Mouse (Mus musculus) forebrain, embryonic 14.5 days (tissue): ENCODE data around the gene Olfr1367. TPM values are rescaled to one million over a fixed set of nuclear protein-coding genes. Genes with fewer than 3 reads are reported as not detected.
"Not testable (repeated sequence)": the region's sequence is repeated elsewhere in the genome, so short reads cannot be mapped to it uniquely, and the experiment has no call there.

ENCODE experiments used
- ATAC-seq: fragments of 200-750 bp; cut with Nextera tagmentation; 2 replicates; pipeline ENCODE4 v1.8.0; 2017; ENCODE audit warnings: mild to moderate bottlenecking, moderate library complexity
- DNase-seq: peaks from one replicate; pipeline ENCODE4 v3.0.0-alpha.2; 2015; ENCODE audit warnings: low spot score
- H3K27ac ChIP-seq: fragments of 300-500 bp; sonication (generic); 2 replicates; pipeline ENCODE4 v1.5.1; 2014; ENCODE audit warnings: low read depth, mild to moderate bottlenecking, control low read depth, low read length, moderate library complexity
- H3K27me3 ChIP-seq: fragments of 300-500 bp; sonication (generic); replicated peaks from 2 replicates; pipeline ENCODE4 v1.6.1; 2014; ENCODE audit warnings: low read length, control low read depth, mixed read lengths; ENCODE audit not compliant: control insufficient read depth, insufficient read depth
- H3K36me3 ChIP-seq: fragments of 300-500 bp; sonication (generic); 2 replicates; pipeline ENCODE4 v1.6.1; 2014; ENCODE audit warnings: low read length, control low read depth; ENCODE audit not compliant: control insufficient read depth, insufficient read depth
- H3K4me1 ChIP-seq: fragments of 300-500 bp; sonication (generic); 2 replicates; pipeline ENCODE4 v1.6.1; 2014; ENCODE audit warnings: antibody characterized with exemption, low read length, control low read depth; ENCODE audit not compliant: control insufficient read depth, insufficient read depth
- H3K4me2 ChIP-seq: fragments of 300-500 bp; sonication (generic); 2 replicates; pipeline ENCODE4 v1.6.1; 2014; ENCODE audit warnings: mild to moderate bottlenecking, control low read depth, low read length
- H3K4me3 ChIP-seq: fragments of 300-500 bp; sonication (generic); 2 replicates; pipeline ENCODE4 v1.5.1; 2014; ENCODE audit warnings: low read depth, low read length, control low read depth
- H3K9ac ChIP-seq: fragments of 300-500 bp; sonication (generic); 2 replicates; pipeline ENCODE4 v1.6.1; 2014; ENCODE audit warnings: mild to moderate bottlenecking, low read length, control low read depth, moderate library complexity
- H3K9me3 ChIP-seq: fragments of 300-500 bp; sonication (generic); replicated peaks from 2 replicates; pipeline ENCODE4 v1.6.1; 2016; ENCODE audit warnings: low read length, control low read depth, mixed read lengths; ENCODE audit not compliant: control insufficient read depth
- WGBS: fragments of 180-500 bp; shearing (Covaris S2); extraction: QIAGEN DNeasy Blood & Tissue Kit; methylation state at CpG from one replicate; pipeline ENCODE4 v1.1.7; 2014; 5-methylcytosine and 5-hydroxymethylcytosine counted together
- microRNA-seq: library from miRNA; unstranded; fragments of <30 nt; microRNA quantifications from one replicate; pipeline ENCODE4, GENCODE M21; 2016
- polyA plus RNA-seq: library from polyadenylated mRNA; unstranded; fragments of >200 nt; fragmentation: Nextera tagmentation; extraction: Ambion mirVana; gene quantifications from 2 replicates; pipeline ENCODE4 v1.2.1, GENCODE M21; 2014

Gene Olfr1367
- polyA plus RNA-seq, 1 experiment from 2014 or later: not detected

DNA sequence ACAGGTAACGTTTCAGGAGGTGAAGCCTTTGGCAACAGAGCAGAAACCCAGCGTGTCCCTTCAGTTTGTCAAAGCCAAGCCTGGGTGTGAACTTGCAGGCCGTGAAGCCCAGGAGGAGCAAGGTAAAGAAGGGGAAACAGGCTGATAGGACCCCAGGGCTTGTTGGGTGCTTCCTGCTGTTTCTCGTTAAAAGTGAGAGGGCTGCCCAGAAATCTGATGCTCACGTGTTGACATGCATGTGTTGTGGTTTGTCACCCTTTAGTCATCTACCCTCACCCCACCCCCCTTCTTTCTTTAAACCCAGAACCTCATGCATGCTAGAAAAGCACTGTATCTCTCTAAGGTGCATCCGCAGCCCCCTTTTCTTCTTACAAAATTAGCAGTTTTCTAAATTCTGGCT is 19.9 kb downstream of the Olfr1367 start:
- WGBS: 78% methylated on average over 6 of the region's 6 CpGs
- ATAC-seq (no peak), DNase-seq (no peak)
- H3K9me3 ChIP-seq: no peaks in the 10 kb centered on the region
- no peaks in the 10 kb centered on the region for H3K27me3 ChIP-seq
- no peak overlapping the region for H3K4me3 ChIP-seq
- H3K36me3 ChIP-seq: peaks cover 35% of the 10 kb centered on the region
- H3K9ac ChIP-seq: no peak overlapping the region
- H3K4me2 ChIP-seq: no peak overlapping the region
- H3K27ac ChIP-seq: no peak overlapping the region
- peaks cover 18% of the 10 kb centered on the region for H3K4me1 ChIP-seq

DNA sequence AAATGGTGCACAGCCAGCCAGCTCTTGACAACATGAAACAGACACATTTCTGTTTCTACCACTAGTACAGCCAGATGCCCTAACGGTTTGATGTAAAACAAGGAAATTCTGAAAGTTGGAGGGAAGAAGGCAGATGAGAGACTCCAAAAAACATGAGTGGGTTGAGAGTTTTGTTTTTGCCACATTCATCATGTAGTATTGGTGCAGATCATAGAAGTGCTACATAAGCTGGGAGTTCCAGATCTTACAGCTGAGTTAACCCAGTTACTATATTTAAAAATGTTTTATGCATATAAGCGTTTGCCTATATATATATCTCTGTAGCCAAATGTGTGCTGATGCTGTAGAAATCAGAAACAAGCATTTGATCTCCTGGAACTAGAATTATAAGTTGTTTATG is 26.0 kb downstream of the Olfr1367 start:
- Histone ChIP-seq H3K9ac (no peak overlapping the region), H3K9me3 (no peaks in the 10 kb centered on the region), H3K27ac (no peak overlapping the region), H3K27me3 (no peaks in the 10 kb centered on the region), H3K36me3 (peaks cover 34% of the 10 kb centered on the region), H3K4me2 (no peak overlapping the region), H3K4me1 (no peaks in the 10 kb centered on the region), H3K4me3 (no peak overlapping the region)
- DNase-seq: no peak
- WGBS: 93% methylated on average over 2 of the region's 2 CpGs
- ATAC-seq: no peak

DNA sequence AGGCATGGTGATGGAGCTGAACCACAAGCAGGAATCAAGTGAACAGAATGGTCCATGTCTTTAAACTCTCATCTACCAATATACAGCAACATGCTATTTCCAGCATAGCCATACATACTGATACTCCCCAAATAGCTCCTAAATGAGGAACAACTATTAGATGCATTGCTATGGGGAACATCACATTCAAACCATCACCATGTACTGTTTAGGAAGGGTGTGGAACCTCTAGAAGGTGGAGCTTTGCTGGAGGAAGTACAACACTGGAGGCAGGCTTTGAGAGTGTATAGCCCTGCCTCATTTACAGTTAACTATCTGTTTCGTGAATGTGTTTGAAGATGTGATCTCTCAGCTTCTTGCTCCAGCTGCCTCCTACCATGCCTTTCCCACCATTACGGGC is 31.1 kb downstream of the Olfr1367 start:
- no peaks in the 10 kb centered on the region for H3K36me3 ChIP-seq
- no peaks in the 10 kb centered on the region for H3K9me3 ChIP-seq
- no peak overlapping the region for H3K4me3 ChIP-seq
- no peaks in the 10 kb centered on the region for H3K27me3 ChIP-seq
- ATAC-seq: no peak
- no peak overlapping the region for H3K4me2 ChIP-seq
- H3K4me1 ChIP-seq: no peaks in the 10 kb centered on the region
- H3K9ac ChIP-seq: no peak overlapping the region
- no peak for DNase-seq
- no peak overlapping the region for H3K27ac ChIP-seq
- 87% methylated on average over 2 of the region's 2 CpGs for WGBS

DNA sequence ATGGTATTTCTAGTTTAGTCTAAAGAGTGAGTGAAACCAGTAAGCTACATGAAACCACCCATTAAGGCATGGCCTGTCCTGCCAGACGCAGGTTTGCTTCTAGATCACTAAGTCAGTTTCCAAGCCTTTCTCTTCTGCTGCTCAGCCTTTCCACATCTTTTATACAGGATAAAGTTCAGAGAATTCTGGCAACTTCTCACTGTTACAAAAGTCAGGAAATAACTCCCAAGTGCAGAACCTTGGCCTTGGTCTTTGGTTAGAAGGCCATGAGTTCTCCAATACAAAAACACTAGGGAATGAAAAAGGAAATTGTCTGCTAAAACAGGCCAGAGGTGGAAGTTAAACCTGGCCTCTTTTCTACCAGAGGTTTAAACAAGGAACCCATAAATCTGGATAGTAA is 48.5 kb downstream of the Olfr1367 start:
- WGBS: 92% methylated on average over 1 of the region's 1 CpGs
- H3K4me3 ChIP-seq: no peak overlapping the region
- H3K4me1 ChIP-seq: no peaks in the 10 kb centered on the region
- peaks cover 66% of the 10 kb centered on the region for H3K36me3 ChIP-seq
- no peak overlapping the region for H3K27ac ChIP-seq
- DNase-seq (no peak), ATAC-seq (no peak)
- no peaks in the 10 kb centered on the region for H3K9me3 ChIP-seq
- no peak overlapping the region for H3K4me2 ChIP-seq
- no peaks in the 10 kb centered on the region for H3K27me3 ChIP-seq
- no peak overlapping the region for H3K9ac ChIP-seq

DNA sequence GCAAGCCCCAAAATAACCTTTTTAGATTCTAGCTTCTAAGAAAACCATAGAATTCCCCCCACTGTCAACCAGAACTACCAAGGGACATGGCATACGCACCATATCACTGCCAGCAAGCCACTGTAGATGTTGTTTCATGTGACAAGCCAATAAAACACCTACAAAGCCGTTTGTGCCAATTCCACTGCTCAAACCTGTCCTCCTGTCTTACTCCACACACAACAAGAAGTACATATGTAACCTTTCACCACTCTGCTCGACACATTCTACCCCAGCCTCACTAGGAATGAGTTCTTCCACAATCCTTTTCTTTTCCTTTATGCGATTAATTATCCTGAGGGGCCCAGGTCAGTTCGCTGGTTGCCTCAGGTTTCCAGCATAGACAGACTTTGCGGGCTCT is 48.9 kb downstream of the Olfr1367 start:
- H3K27me3 ChIP-seq: no peaks in the 10 kb centered on the region
- no peaks in the 10 kb centered on the region for H3K9me3 ChIP-seq
- no peak for ATAC-seq
- H3K4me1 ChIP-seq: no peaks in the 10 kb centered on the region
- H3K9ac ChIP-seq: no peak overlapping the region
- no peak overlapping the region for H3K27ac ChIP-seq
- no peak overlapping the region for H3K4me2 ChIP-seq
- no peak overlapping the region for H3K4me3 ChIP-seq
- peaks cover 62% of the 10 kb centered on the region for H3K36me3 ChIP-seq
- 92% methylated on average over 6 of the region's 6 CpGs for WGBS
- no peak for DNase-seq

DNA sequence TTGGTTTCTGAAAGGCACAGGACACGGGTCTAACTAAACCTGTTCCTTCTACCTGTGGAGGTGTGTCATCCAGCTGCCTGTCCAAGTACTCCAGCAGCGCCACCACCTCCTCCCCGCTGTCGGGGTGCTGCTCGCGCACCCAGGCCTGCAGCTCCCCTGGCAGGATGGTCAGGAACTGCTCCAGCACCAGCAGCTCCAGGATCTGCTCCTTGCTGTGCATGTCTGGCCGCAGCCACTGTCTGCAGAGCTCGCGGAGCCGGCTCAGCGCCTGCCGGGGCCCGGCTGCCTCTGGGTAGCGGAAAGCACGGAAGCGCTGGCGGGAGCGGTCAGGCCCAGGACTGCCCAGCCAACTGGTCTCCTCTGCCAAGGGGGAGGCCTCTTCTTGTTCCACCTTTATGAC is 49.3 kb downstream of the Olfr1367 start:
- peaks cover 58% of the 10 kb centered on the region for H3K36me3 ChIP-seq
- not testable (repeated sequence) for H3K4me2 ChIP-seq, H3K9me3 ChIP-seq, H3K27ac ChIP-seq, H3K4me3 ChIP-seq, H3K9ac ChIP-seq, H3K27me3 ChIP-seq, H3K4me1 ChIP-seq, DNase-seq
- peak; percentile 57; the same call in 1 of the 2 replicates for ATAC-seq
- WGBS: 99% methylated on average over 7 of the region's 18 CpGs

DNA sequence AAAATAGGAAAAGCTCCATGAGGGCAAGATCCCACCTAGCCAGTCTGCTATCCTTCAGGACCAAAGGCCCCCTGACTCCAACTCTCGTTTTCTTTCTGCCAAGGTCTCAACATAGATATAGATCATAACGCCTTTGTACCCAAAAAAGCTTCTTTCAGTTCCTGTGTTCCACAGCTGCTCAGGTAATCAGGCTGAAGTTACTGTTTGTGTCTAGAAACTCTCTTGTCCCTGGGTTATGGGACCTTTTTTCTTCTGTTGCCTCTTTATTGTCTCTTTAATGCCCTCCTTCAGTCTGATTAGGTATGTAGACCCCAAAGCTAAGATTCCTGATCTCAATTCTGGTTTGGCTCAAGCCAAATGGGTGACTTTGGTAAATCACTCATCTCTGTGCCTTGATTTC is 50.8 kb downstream of the Olfr1367 start:
- no peak for DNase-seq
- H3K9ac ChIP-seq: no peak overlapping the region
- no peak overlapping the region for H3K4me3 ChIP-seq
- H3K9me3 ChIP-seq: no peaks in the 10 kb centered on the region
- no peak overlapping the region for H3K27ac ChIP-seq
- ATAC-seq: no peak
- H3K36me3 ChIP-seq: peaks cover 44% of the 10 kb centered on the region
- no peak overlapping the region for H3K4me2 ChIP-seq
- no peaks in the 10 kb centered on the region for H3K27me3 ChIP-seq
- H3K4me1 ChIP-seq: peaks cover 8% of the 10 kb centered on the region
- 89% methylated on average over 2 of the region's 2 CpGs for WGBS

Small RNA genes lying within 50 kb of the gene (microRNA-seq; reads per million reads assigned to microRNA genes)
- gene Mir6942: not detected

Other genes with a start within 250 kb of the Olfr1367 start
- not detected in 2 replicates for gene Olfr1369-ps1, start 235.4 kb upstream of the Olfr1367 start, polyA plus RNA-seq
- gene Olfr263, start 217.3 kb upstream of the Olfr1367 start, polyA plus RNA-seq: not detected in 2 replicates
- gene Olfr1368, start 201.0 kb upstream of the Olfr1367 start, polyA plus RNA-seq: not detected in 2 replicates
- gene Trim27, start 167.5 kb upstream of the Olfr1367 start, polyA plus RNA-seq: 80.7 and 82.3 TPM in 2 replicates
- not detected in 2 replicates for gene Gpx5, start 54.2 kb upstream of the Olfr1367 start, polyA plus RNA-seq
- gene Gpx6, start 34.8 kb upstream of the Olfr1367 start, polyA plus RNA-seq: not detected in 2 replicates
- gene Zscan12, start 15.9 kb downstream of the Olfr1367 start, polyA plus RNA-seq: 14.7 and 15.0 TPM in 2 replicates
- gene Zkscan3, start 55.8 kb downstream of the Olfr1367 start, polyA plus RNA-seq: 78.3 and 80.5 TPM in 2 replicates
- gene Pgbd1, start 94.1 kb downstream of the Olfr1367 start, polyA plus RNA-seq: 3.5 and 3.7 TPM in 2 replicates
- 10.4 TPM in 2 replicates for gene Zscan26, start 106.8 kb downstream of the Olfr1367 start, polyA plus RNA-seq
- 3.8 TPM in 2 replicates for gene Nkapl, start 121.6 kb downstream of the Olfr1367 start, polyA plus RNA-seq
- 7.5 and 8.2 TPM in 2 replicates for gene Zkscan4, start 132.0 kb downstream of the Olfr1367 start, polyA plus RNA-seq
- not detected in 2 replicates for gene Gm10065, start 132.5 kb downstream of the Olfr1367 start, polyA plus RNA-seq
- 0.36 and 0.78 TPM in 2 replicates for gene AK157302, start 148.3 kb downstream of the Olfr1367 start, polyA plus RNA-seq
- gene Gm11273, start 154.5 kb downstream of the Olfr1367 start, polyA plus RNA-seq: 5.1 and 6.2 TPM in 2 replicates
- 7.3 and 8.6 TPM in 2 replicates for gene Zkscan8, start 184.2 kb downstream of the Olfr1367 start, polyA plus RNA-seq
- gene Olfr1366, start 195.9 kb downstream of the Olfr1367 start, polyA plus RNA-seq: 0.10 and 0.20 TPM in 2 replicates
- not detected in 2 replicates for gene Olfr1535, start 213.0 kb downstream of the Olfr1367 start, polyA plus RNA-seq
- gene Olfr1364, start 234.8 kb downstream of the Olfr1367 start, polyA plus RNA-seq: not detected in 2 replicates